Mouse (Mus musculus): ENCODE results near the gene Rpl36a.

- TF ChIP-seq CTCF (IDR thresholded peaks at IDR 0.05; ENCODE audit: borderline replicate concordance, insufficient read depth, low read depth, low read length) (no peak), POLR2A (IDR thresholded peaks at IDR 0.05; ENCODE audit: borderline replicate concordance, insufficient read depth, low read length) (no peak)
Observed at GRCm38 (mm10) chrX:134612285-134612959, 27.0 kb downstream of the Rpl36a start.
